Mouse (Mus musculus) macrophage (primary cell): ENCODE results near the gene Aldh1a7. TPM values are rescaled to one million over a fixed set of nuclear protein-coding genes. Genes with fewer than 3 reads are reported as not detected.
"Not testable (repeated sequence)": the region's sequence is repeated elsewhere in the genome, so short reads cannot be mapped to it uniquely, and the experiment has no call there.

Source experiments
- H3K27ac ChIP-seq: fragments of 350-480 bp; formaldehyde crosslinking; 2 replicates; pipeline ENCODE4 v1.9.0; 2021
- H3K36me3 ChIP-seq: fragments of 350-480 bp; formaldehyde crosslinking; 2 replicates; pipeline ENCODE4 v1.9.0; 2021; ENCODE audit errors: inconsistent target
- H3K4me3 ChIP-seq: fragments of 350-480 bp; formaldehyde crosslinking; 2 replicates; pipeline ENCODE4 v1.9.0; 2021; ENCODE audit errors: inconsistent target
- H3K79me2 ChIP-seq: fragments of 350-480 bp; formaldehyde crosslinking; 2 replicates; pipeline ENCODE4 v1.9.0; 2021; ENCODE audit errors: inconsistent target
- WGBS: methylation state at CpG from one replicate; pipeline ENCODE4 v1.1.7; 2026; ENCODE audit warnings: inconsistent platforms; ENCODE audit not compliant: missing documents; 5-methylcytosine and 5-hydroxymethylcytosine counted together
- polyA plus RNA-seq: library from polyadenylated mRNA; stranded (reverse); fragments of 250-400 nt; gene quantifications from 3 replicates; pipeline ENCODE4 v1.2.4, GENCODE M21; 2018; ENCODE audit warnings: inconsistent platforms

Gene Aldh1a7
- polyA plus RNA-seq, 1 experiment from 2014 or later: not detected

DNA sequence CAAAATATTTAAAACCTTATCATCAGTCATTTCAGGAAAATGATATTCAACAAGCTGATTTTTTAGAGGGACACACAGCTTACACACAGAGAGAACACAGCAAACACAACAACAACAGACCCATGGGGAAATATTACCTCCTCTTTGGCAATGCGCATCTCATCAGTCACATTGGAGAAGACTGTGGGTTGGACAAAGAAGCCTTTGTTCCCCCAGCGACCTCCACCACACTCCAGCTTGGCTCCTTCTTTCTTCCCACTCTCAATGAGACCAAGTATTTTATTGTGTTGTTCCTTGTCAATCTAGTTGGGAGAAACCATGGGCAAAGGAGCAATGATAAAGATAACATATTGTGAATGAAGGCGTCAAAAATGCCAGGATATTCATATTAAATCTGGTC lies 25.3 kb downstream of the Aldh1a7 start:
- Histone ChIP-seq H3K27ac (no peak overlapping the region), H3K79me2 (no peaks in the 10 kb centered on the region), H3K36me3 (no peaks in the 10 kb centered on the region), H3K4me3 (no peak overlapping the region)
- 89% methylated on average over 3 of the region's 3 CpGs for WGBS

DNA sequence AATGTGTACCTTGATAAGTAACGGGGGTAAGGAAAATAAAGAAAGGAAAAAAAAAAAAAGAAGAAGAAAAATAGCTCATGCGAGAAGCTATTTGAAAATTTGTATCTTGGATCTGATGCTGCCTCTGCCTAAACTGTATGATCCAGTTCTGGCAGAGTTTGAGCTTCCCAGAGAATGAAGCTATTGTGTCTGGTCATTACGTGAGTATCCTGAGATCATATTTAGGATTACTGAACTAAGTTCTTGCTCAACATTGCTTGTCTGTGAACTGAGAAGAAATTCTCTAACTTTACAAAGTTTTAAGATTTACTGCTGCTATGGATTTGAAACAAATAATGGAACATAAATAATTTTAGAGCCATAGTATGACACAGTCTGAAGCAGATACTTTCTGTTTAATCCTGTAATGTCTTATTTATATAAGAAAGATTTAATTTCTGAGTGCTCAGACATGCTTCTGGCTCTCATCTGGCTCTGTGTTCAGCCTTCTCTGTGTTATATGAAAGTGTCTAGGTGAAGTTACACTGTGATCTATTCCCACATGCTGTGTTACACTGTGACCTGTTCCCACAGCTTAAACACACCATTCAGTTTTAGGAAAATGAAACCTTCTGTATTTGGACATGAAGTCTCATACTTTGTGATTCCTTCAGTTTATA lies 49.5 kb downstream of the Aldh1a7 start:
- no peaks in the 10 kb centered on the region for H3K79me2 ChIP-seq
- H3K27ac ChIP-seq: no peak overlapping the region
- WGBS: 97% methylated on average over 3 of the region's 3 CpGs
- H3K36me3 ChIP-seq: no peaks in the 10 kb centered on the region
- H3K4me3 ChIP-seq: no peak overlapping the region

DNA sequence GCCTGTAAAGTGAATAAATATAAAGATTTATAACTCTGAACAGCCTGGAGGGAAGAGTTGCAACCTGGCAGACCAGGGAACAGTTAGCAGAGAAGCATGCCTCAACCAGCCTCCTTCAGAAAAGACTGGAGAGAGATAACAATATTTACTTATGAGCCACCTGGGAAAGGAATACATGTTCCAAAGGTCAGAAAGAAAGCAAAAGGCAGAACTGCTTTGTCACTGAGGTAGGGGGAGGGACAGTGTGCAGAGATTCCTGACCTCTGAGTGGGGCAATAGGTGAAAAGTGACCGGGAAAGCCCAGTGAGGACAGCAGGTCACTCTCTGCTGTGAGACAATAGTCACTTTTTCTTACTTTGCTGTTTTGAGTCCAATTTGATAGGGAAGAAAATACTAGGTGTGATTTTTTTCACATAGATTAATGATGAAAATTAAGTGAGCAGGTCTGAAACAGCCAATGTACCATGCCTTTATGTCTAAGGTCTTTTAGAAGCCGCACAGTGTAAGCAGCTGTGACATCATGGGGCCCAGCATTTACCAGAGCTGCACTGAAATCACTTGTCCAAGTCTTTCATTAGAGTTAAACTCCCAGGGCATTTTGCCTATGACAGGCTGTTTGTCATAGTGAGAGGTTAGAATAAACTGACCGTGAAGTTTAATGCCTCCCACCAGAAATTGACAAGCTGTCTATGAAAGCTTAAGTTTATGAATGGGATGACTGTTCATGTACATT lies 73.1 kb downstream of the Aldh1a7 start:
- H3K36me3 ChIP-seq: no peaks in the 10 kb centered on the region
- WGBS: 93% methylated on average over 3 of the region's 3 CpGs
- no peak overlapping the region for H3K4me3 ChIP-seq
- no peak overlapping the region for H3K27ac ChIP-seq
- H3K79me2 ChIP-seq: no peaks in the 10 kb centered on the region

DNA sequence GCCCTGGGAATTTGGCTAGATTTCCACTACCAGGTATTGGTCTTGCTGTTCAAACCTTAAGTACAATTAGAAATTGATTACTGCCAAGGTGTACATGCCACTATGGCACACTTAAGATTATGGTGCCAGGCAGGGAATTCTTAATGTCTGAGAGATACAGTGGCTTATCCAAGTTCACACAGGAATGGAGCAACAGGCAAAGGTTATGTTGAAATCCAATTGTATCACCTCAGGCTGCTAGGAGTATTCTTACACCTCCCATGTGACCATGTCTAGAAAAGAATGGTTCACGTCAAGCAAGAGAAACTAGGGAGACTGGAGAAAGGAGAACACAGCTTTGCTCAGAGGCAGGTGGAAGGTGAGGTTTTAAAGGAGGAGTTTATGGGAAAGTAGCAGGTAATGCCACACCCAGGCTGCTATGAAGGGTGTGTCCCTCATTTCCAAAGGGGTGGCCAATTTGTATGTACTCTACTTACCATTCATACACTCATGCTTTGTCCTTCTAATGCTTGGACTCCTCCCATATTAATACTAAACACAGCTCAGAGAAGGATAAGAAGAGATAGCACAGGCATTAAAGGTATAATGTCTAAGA lies 74.2 kb downstream of the Aldh1a7 start:
- WGBS: 90% methylated on average over 1 of the region's 1 CpGs
- no peaks in the 10 kb centered on the region for H3K79me2 ChIP-seq
- no peak overlapping the region for H3K27ac ChIP-seq
- H3K36me3 ChIP-seq: no peaks in the 10 kb centered on the region
- H3K4me3 ChIP-seq: no peak overlapping the region

DNA sequence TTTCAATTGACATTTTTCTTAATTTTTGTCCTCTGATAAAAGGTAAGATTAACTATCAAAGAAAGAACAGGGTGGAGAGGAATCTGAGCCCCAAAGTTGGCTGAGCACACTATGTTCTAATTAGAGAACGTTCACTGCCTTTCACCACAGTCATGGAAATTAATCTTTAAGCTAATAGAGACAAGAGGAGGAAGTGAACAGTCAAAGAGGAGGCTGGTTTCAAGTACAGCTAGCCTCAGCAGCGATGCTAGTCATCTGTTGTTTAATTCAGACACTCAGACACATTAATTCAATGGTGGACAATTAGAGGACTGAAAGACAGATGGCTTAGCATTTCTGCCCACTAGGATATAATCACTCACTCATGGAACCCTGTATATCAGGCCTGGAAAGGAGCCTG lies 77.4 kb downstream of the Aldh1a7 start:
- Histone ChIP-seq H3K4me3 (no peak overlapping the region), H3K27ac (no peak overlapping the region), H3K79me2 (no peaks in the 10 kb centered on the region), H3K36me3 (no peaks in the 10 kb centered on the region)
- WGBS: 47% methylated on average over 2 of the region's 2 CpGs

DNA sequence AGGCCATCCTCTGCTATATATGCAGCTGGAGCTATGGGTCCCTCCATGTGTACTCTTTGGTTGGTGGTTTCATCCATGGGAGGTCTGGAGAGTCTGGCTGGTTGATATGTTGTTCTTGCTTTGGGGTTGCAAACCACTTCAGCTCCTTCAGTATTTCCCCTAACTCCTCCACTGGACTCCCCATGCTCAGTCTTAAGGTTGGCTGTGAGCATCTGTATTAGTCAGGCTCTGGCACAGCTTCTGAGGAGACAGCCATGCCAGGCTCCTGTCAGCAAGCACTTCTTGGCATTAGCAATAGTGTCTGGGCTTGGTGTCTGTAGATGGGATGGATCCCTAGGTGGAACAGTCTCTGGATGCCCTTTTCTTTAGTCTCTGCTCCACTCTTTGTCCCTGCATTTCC lies 79.9 kb downstream of the Aldh1a7 start:
- H3K79me2 ChIP-seq: not testable (repeated sequence)

DNA sequence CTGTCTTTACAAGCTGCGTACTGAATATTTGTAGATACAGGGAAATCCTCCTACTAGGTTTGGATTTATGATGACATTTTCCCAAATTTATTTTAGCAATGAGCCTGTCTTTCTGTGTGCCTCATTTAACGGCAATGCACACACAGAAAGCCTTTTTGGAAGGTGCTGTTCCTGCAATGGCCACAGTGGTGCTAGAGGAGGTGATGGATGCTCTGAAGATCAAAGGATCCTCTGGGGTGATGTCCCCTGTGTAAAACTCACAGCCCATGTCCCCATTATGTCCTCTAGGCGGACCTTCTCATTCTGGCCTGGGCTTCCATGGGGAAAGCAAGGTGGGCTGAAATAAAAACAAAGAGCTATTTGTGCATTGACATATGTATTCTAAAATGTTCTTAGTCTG lies 83.0 kb downstream of the Aldh1a7 start:
- Histone ChIP-seq H3K36me3 (no peaks in the 10 kb centered on the region), H3K27ac (no peak overlapping the region), H3K4me3 (no peak overlapping the region), H3K79me2 (no peaks in the 10 kb centered on the region)
- 89% methylated on average over 3 of the region's 3 CpGs for WGBS

More for the DNA sequence above, 79.9 kb downstream of the Aldh1a7 start:
- H3K4me3 ChIP-seq, H3K27ac ChIP-seq, H3K36me3 ChIP-seq: not testable (repeated sequence)

Other genes starting within 250 kb of the Aldh1a7 start
- gene Aldh1a1, start 234.8 kb downstream of the Aldh1a7 start, polyA plus RNA-seq: 0.06 TPM in 1 of 3 replicates, not detected in the others
- gene Tmc1, start 226.6 kb upstream of the Aldh1a7 start, polyA plus RNA-seq: not detected in 3 replicates